Mouse (Mus musculus): ENCODE results near the gene Bcl2l10. TPM values are rescaled to one million over a fixed set of nuclear protein-coding genes. Genes with fewer than 3 reads are reported as not detected.

Gene Bcl2l10
- total and polyA plus RNA-seq, 2 experiments = not detected

DNA sequence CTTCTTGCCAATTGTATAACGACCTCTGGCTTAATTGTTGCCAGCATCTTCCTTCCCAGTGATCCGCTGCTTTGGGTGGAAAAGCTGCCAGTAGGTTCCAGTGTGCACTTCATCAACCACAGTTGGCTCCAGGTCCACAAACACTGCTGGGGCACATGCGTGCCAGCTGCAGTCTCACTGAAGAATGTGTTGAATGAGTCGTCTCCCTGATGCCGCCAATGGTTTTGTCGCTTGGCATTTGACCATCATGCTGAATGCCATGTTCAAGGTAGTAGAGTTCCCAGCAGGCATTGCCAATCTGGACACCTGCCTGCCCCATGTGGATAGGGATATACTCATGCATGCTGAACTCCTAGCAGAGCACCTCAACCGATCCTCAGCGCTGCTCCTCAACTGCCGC lies 28.0 kb downstream of the Bcl2l10 start:
- no peak overlapping the region for H3K9ac ChIP-seq (ENCODE audit: low read depth, low read length)
- 96% methylated on average over 9 of the region's 9 CpGs for WGBS
- no peak for DNase-seq (ENCODE audit: extremely low read depth, low read depth, low spot score)

DNA sequence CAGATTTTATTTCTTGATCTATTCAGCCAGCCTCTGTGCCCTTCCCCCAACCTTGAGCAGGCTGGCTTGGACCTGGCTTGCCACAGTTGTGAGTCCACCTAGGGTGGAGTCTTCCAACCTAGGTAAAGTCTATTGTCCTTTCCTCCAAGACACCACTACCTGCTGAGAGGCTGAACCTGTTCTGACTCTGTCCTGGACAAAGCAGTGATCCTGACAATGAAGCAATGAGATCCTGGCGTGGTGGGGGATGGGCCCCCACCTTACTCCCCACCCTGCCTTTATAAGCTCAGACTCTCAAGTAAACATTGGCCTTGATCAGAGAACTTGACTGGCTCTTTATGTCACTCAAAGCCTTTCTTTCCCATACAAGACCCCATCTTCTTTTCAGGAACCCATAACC lies 28.9 kb downstream of the Bcl2l10 start:
- Histone ChIP-seq H3K9ac (ENCODE audit: low read depth, low read length) (no peak overlapping the region), H3K27me3 (ENCODE audit: control insufficient read depth, insufficient read depth, low read length) (no peaks in the 10 kb centered on the region), H3K79me2 (ENCODE audit: control insufficient read depth, insufficient read depth, low read length) (no peaks in the 10 kb centered on the region), H3K27ac (replicated peaks; ENCODE audit: insufficient read depth, low read depth, low read length) (no peak overlapping the region), H3K36me3 (ENCODE audit: control insufficient read depth, insufficient read depth, low read length) (no peaks in the 10 kb centered on the region), H3K4me1 (ENCODE audit: control insufficient read depth, insufficient read depth, low read length) (no peaks in the 10 kb centered on the region), H3K4me3 (ENCODE audit: insufficient read depth, low read depth, low read length) (no peak overlapping the region)
- TF ChIP-seq CTCF (IDR thresholded peaks at IDR 0.05; ENCODE audit: low read depth, low read length) = no peak
- no peak for TF ChIP-seq POLR2A (IDR thresholded peaks at IDR 0.05; ENCODE audit: extremely low read depth, insufficient read depth, low read length)
- no peak for DNase-seq (ENCODE audit: extremely low read depth, low read depth, low spot score)
- 79% methylated on average over 1 of the region's 1 CpGs for WGBS

More for the DNA sequence above, 28.0 kb downstream of the Bcl2l10 start:
- H3K4me1 ChIP-seq (ENCODE audit: control insufficient read depth, insufficient read depth, low read length) = no peaks in the 10 kb centered on the region
- TF ChIP-seq POLR2A (IDR thresholded peaks at IDR 0.05; ENCODE audit: extremely low read depth, insufficient read depth, low read length) (no peak), CTCF (IDR thresholded peaks at IDR 0.05; ENCODE audit: low read depth, low read length) (no peak)
- no peaks in the 10 kb centered on the region for H3K27me3 ChIP-seq (ENCODE audit: control insufficient read depth, insufficient read depth, low read length)
- H3K36me3 ChIP-seq (ENCODE audit: control insufficient read depth, insufficient read depth, low read length) = no peaks in the 10 kb centered on the region
- H3K27ac ChIP-seq (replicated peaks; ENCODE audit: insufficient read depth, low read depth, low read length) = no peak overlapping the region
- no peak overlapping the region for H3K4me3 ChIP-seq (ENCODE audit: insufficient read depth, low read depth, low read length)
- no peaks in the 10 kb centered on the region for H3K79me2 ChIP-seq (ENCODE audit: control insufficient read depth, insufficient read depth, low read length)

DNA sequence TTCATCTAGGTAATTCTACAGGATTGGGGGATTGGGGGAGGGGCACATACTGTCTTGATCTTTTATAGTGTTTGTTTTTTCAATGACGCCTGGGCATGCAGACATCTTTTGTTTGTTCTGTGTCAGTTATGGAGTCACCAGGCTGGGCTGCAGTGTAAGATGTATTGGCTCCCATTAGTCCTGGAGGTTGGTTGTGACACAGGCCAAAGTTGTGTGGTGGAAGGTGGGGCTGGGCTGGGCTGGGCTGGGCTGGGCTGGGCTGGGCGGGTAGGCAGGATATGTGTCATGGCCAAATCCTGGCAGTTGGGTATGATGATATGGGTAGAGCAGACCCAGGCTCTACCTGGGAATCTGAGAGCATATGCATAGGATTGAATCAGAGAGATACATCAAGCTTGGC lies 31.2 kb downstream of the Bcl2l10 start:
- DNase-seq (ENCODE audit: extremely low read depth, low read depth, low spot score) = no peak
- 74% methylated on average over 2 of the region's 2 CpGs for WGBS
- no peaks in the 10 kb centered on the region for H3K4me1 ChIP-seq (ENCODE audit: control insufficient read depth, insufficient read depth, low read length)
- no peaks in the 10 kb centered on the region for H3K27me3 ChIP-seq (ENCODE audit: control insufficient read depth, insufficient read depth, low read length)
- TF ChIP-seq POLR2A (IDR thresholded peaks at IDR 0.05; ENCODE audit: extremely low read depth, insufficient read depth, low read length) (no peak), CTCF (IDR thresholded peaks at IDR 0.05; ENCODE audit: low read depth, low read length) (no peak)
- H3K79me2 ChIP-seq (ENCODE audit: control insufficient read depth, insufficient read depth, low read length) = no peaks in the 10 kb centered on the region
- H3K9ac ChIP-seq (ENCODE audit: low read depth, low read length) = no peak overlapping the region
- no peak overlapping the region for H3K4me3 ChIP-seq (ENCODE audit: insufficient read depth, low read depth, low read length)
- no peak overlapping the region for H3K27ac ChIP-seq (replicated peaks; ENCODE audit: insufficient read depth, low read depth, low read length)
- no peaks in the 10 kb centered on the region for H3K36me3 ChIP-seq (ENCODE audit: control insufficient read depth, insufficient read depth, low read length)

DNA sequence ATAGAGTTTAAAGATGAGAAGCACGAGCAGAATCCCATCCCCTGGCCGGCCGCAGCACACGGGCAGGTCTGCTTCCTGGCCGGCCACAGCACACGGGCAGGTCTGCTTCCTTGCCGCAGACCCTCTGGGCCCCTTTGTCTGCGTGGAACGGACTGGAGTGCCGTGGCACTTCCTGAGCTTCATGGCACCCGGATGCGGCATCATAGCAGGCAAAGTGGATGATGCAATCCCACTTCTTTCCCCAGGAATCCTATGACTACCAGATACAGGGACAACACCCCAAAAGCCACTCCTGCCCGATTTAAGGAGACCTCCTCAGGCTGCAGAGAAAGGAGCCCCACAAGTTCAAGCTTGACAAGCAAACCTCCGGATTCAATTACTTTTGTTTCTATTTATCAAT lies 35.3 kb downstream of the Bcl2l10 start:
- Histone ChIP-seq H3K79me2 (ENCODE audit: control insufficient read depth, insufficient read depth, low read length) (no peaks in the 10 kb centered on the region), H3K4me1 (ENCODE audit: control insufficient read depth, insufficient read depth, low read length) (no peaks in the 10 kb centered on the region), H3K4me3 (ENCODE audit: insufficient read depth, low read depth, low read length) (no peak overlapping the region), H3K9ac (ENCODE audit: low read depth, low read length) (no peak overlapping the region), H3K27ac (replicated peaks; ENCODE audit: insufficient read depth, low read depth, low read length) (no peak overlapping the region), H3K36me3 (ENCODE audit: control insufficient read depth, insufficient read depth, low read length) (peaks cover 7% of the 10 kb centered on the region), H3K27me3 (ENCODE audit: control insufficient read depth, insufficient read depth, low read length) (no peaks in the 10 kb centered on the region)
- WGBS = 90% methylated on average over 14 of the region's 14 CpGs
- DNase-seq (ENCODE audit: extremely low read depth, low read depth, low spot score) = no peak
- TF ChIP-seq POLR2A (IDR thresholded peaks at IDR 0.05; ENCODE audit: extremely low read depth, insufficient read depth, low read length) (no peak), CTCF (IDR thresholded peaks at IDR 0.05; ENCODE audit: low read depth, low read length) (no peak)

DNA sequence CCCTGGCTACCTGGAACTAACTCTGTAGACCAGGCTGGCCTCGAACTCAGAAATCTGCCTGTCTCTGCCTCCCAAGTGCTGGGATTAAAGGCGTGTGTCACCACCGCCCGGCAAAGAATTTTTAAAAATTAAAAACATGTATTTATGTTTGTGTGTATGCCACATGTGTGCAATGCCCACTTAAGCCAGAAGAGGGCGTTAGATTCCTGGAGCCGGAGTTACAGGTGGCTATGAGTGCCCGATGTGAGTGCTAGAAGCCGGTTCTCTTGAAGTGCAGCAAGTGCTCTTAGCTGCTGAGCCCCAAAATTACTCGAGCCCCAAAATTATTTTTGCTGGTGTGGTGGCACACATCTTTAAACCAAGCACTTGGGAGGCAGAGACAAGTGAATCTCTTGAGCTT lies 36.2 kb downstream of the Bcl2l10 start:
- 87% methylated on average over 9 of the region's 9 CpGs for WGBS

DNA sequence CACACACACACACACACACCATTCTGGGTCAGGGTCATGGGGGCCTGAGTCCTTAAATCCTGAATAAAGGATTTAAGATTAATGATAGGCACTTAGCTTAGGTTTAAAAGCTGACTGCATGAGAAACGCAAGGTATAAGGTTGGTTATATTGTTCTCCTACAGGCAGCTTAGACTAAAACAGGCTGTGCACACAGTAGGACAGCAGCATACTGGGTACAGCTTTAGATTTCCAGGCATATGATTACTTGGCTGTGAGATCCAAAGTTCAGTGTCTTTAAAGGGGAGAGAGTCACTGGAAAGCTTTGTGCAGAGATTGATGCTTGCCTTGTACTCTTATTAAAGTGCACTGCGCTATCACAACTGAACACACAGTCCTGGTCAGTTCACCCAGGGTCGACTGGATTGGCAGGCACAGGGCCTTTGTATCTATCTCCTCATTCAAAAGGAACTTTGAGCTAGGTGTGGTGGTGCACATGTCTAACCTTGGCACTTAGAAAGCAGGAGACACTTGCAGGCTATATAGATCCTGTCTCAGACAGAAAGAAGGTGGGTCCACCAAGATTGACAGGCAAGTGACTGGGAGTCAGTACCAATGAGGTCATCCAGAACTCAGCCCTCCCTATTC lies 36.9 kb downstream of the Bcl2l10 start:
- H3K4me3 ChIP-seq (ENCODE audit: insufficient read depth, low read depth, low read length) = no peak overlapping the region
- H3K9ac ChIP-seq (ENCODE audit: low read depth, low read length) = no peak overlapping the region
- H3K27ac ChIP-seq (replicated peaks; ENCODE audit: insufficient read depth, low read depth, low read length) = no peak overlapping the region
- H3K27me3 ChIP-seq (ENCODE audit: control insufficient read depth, insufficient read depth, low read length) = no peaks in the 10 kb centered on the region
- no peak for TF ChIP-seq POLR2A (IDR thresholded peaks at IDR 0.05; ENCODE audit: extremely low read depth, insufficient read depth, low read length)
- TF ChIP-seq CTCF (IDR thresholded peaks at IDR 0.05; ENCODE audit: low read depth, low read length) = no peak
- 67% methylated on average over 3 of the region's 3 CpGs for WGBS
- no peak for DNase-seq (ENCODE audit: extremely low read depth, low read depth, low spot score)
- peaks cover 17% of the 10 kb centered on the region for H3K36me3 ChIP-seq (ENCODE audit: control insufficient read depth, insufficient read depth, low read length)
- no peaks in the 10 kb centered on the region for H3K79me2 ChIP-seq (ENCODE audit: control insufficient read depth, insufficient read depth, low read length)
- H3K4me1 ChIP-seq (ENCODE audit: control insufficient read depth, insufficient read depth, low read length) = no peaks in the 10 kb centered on the region

More for the DNA sequence above, 36.2 kb downstream of the Bcl2l10 start:
- Histone ChIP-seq H3K4me1 (ENCODE audit: control insufficient read depth, insufficient read depth, low read length) (no peaks in the 10 kb centered on the region), H3K36me3 (ENCODE audit: control insufficient read depth, insufficient read depth, low read length) (peaks cover 12% of the 10 kb centered on the region), H3K27ac (replicated peaks; ENCODE audit: insufficient read depth, low read depth, low read length) (no peak overlapping the region), H3K4me3 (ENCODE audit: insufficient read depth, low read depth, low read length) (no peak overlapping the region), H3K79me2 (ENCODE audit: control insufficient read depth, insufficient read depth, low read length) (no peaks in the 10 kb centered on the region), H3K27me3 (ENCODE audit: control insufficient read depth, insufficient read depth, low read length) (no peaks in the 10 kb centered on the region), H3K9ac (ENCODE audit: low read depth, low read length) (no peak overlapping the region)
- TF ChIP-seq POLR2A (IDR thresholded peaks at IDR 0.05; ENCODE audit: extremely low read depth, insufficient read depth, low read length) (no peak), CTCF (IDR thresholded peaks at IDR 0.05; ENCODE audit: low read depth, low read length) (no peak; the same call in 1 of the 2 replicates)
- no peak for DNase-seq (ENCODE audit: extremely low read depth, low read depth, low spot score)

Data from liver, adult 2 months (tissue).